Mouse (Mus musculus) lung, embryonic 14.5 days (tissue): ENCODE data around the gene Shprh. TPM values are rescaled to one million over a fixed set of nuclear protein-coding genes. Genes with fewer than 3 reads are reported as not detected.

ENCODE experiments used
- ATAC-seq: fragments of 200-750 bp; cut with Nextera tagmentation; 2 replicates; pipeline ENCODE4 v1.8.0; 2017; ENCODE audit warnings: mild to moderate bottlenecking, moderate TSS enrichment, moderate library complexity; ENCODE audit not compliant: insufficient read depth
- DNase-seq: peaks from one replicate; pipeline ENCODE4 v3.0.0-alpha.2; 2015
- H3K27ac ChIP-seq: fragments of 300-500 bp; sonication (generic); 2 replicates; pipeline ENCODE4 v1.5.1; 2014; ENCODE audit warnings: low read depth, mild to moderate bottlenecking, moderate library complexity
- H3K27me3 ChIP-seq: fragments of 300-500 bp; sonication (generic); 2 replicates; pipeline ENCODE4 v1.6.1; 2014; ENCODE audit warnings: low read length, control low read depth; ENCODE audit not compliant: insufficient read depth
- H3K36me3 ChIP-seq: fragments of 300-500 bp; sonication (generic); 2 replicates; pipeline ENCODE4 v1.6.1; 2014; ENCODE audit warnings: control low read depth; ENCODE audit not compliant: insufficient read depth
- H3K4me1 ChIP-seq: fragments of 300-500 bp; sonication (generic); 2 replicates; pipeline ENCODE4 v1.6.1; 2014; ENCODE audit warnings: antibody characterized with exemption, control low read depth; ENCODE audit not compliant: insufficient read depth
- H3K4me2 ChIP-seq: fragments of 300-500 bp; sonication (generic); 2 replicates; pipeline ENCODE4 v1.6.1; 2014; ENCODE audit warnings: mild to moderate bottlenecking
- H3K4me3 ChIP-seq: fragments of 300-500 bp; sonication (generic); 2 replicates; pipeline ENCODE4 v1.5.1; 2014; ENCODE audit warnings: low read depth, low read length
- H3K9ac ChIP-seq: fragments of 300-500 bp; sonication (generic); 2 replicates; pipeline ENCODE4 v1.6.1; 2014
- H3K9me3 ChIP-seq: fragments of 300-500 bp; sonication (generic); 2 replicates; pipeline ENCODE4 v1.6.1; 2016; ENCODE audit warnings: low read depth, low read length, control low read depth
- CTCF ChIP-seq: IDR thresholded peaks from 2 replicates; pipeline ENCODE4 v1.5.1; 2016; ENCODE audit warnings: antibody characterized with exemption, low read depth
- whole genome bisulfite sequencing: fragments of 180-500 bp; shearing (Covaris S2); extraction: QIAGEN DNeasy Blood & Tissue Kit; methylation state at CpG from one replicate; pipeline ENCODE4 v1.1.7; 2014; 5-methylcytosine and 5-hydroxymethylcytosine counted together
- polyA plus RNA-seq: library from polyadenylated mRNA; unstranded; fragments of >200 nt; fragmentation: Nextera tagmentation; extraction: Ambion mirVana; gene quantifications from 2 replicates; pipeline ENCODE4 v1.2.1, GENCODE M21; 2014

The Shprh gene
- 22.2 and 22.7 TPM in 2 replicates for polyA plus RNA-seq

DNA sequence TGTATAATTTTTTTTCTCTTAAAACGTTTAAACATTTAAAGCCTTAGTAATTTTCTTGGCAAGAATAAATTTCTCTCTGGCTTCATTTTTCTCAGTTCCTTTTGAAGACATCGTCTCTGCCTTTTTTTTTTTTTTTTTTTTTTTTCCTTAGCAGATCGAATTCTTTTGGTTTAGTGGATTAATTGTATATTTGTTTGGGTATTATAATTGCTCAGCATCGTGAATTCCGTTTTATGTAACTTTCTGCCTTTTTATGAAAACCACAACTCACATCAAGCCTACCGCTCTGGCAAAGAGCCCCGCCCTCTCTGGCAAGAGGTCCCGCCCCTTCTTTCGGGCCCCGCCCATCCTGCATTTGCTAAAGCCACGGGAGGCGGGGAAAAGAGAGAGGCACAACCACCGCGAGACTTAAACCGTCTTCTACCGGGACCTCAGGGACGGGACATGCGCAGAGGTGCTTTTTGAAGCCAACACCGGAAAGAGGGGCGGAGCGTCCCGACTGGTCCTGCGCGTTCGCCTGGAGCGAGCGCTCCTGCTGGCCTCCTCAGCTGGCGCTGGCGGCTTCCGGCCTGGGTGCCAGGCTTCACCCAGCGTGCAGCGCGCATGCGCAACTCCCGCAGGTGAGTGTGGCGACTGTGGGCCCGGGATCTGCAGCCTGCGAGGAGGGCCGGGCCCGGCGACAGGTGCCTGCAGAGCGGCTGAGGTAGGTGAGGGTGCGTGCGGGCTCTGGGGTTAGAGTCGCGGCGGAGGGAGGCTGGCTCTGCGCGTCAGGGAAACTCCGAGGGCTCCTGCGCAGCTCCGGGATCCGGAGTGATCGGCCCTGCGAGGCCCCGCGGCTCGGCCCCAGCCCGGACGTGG, at the start of gene Shprh:
Shprh (plus strand) TSS at position 544 of the 858 bp plus-strand sequence.
- H3K9me3 ChIP-seq = no peaks in the 10 kb centered on the region
- H3K27ac ChIP-seq = peak within 1 kb of the TSS; percentile 79
- DNase-seq (peak; percentile 100), ATAC-seq (peak; percentile 100)
- H3K27me3 ChIP-seq = no peaks in the 10 kb centered on the region
- TF ChIP-seq CTCF = peak; percentile 43
- peaks cover 18% of the 10 kb centered on the region for H3K36me3 ChIP-seq
- H3K4me2 ChIP-seq = peak within 1 kb of the TSS; percentile 81
- peaks cover 7% of the 10 kb centered on the region for H3K4me1 ChIP-seq
- H3K9ac ChIP-seq = peak within 1 kb of the TSS; percentile 86
- peak within 1 kb of the TSS; percentile 90 for H3K4me3 ChIP-seq
- 1% methylated on average over 60 of the region's 60 CpGs for WGBS

DNA sequence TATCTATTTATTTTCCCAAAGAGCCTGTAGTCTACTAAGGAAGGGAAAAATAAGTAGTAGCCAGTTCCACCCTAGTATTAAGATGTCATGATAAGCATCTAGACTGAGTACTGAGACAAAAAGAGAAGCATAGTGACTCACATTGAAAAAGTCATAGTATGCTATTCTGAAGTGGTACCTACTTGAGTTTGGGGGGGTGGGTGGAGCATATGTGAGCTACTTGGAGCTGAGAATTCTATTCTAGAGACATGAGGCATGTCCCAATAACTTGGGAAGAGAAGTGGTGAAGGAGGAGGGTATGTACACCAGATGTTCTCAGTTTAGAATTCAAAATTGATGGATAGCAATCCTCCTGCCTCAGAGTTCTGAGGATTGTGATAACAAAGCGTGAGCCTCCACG, 27.4 kb upstream of the Shprh start:
- Histone ChIP-seq H3K27ac (no peak overlapping the region), H3K36me3 (no peaks in the 10 kb centered on the region), H3K4me2 (no peak overlapping the region), H3K27me3 (no peaks in the 10 kb centered on the region), H3K9ac (no peak overlapping the region), H3K9me3 (no peaks in the 10 kb centered on the region), H3K4me3 (no peak overlapping the region), H3K4me1 (no peaks in the 10 kb centered on the region)
- TF ChIP-seq CTCF = no peak
- 62% methylated on average over 2 of the region's 2 CpGs for WGBS
- DNase-seq = no peak
- no peak for ATAC-seq

GRCm38 (mm10) chr10:11145580-11145979, 3.6 kb upstream of the Shprh start:
- H3K27ac ChIP-seq = no peak overlapping the region
- no peaks in the 10 kb centered on the region for H3K9me3 ChIP-seq
- no peaks in the 10 kb centered on the region for H3K27me3 ChIP-seq
- DNase-seq (no peak), ATAC-seq (no peak)
- no peak overlapping the region for H3K9ac ChIP-seq
- H3K36me3 ChIP-seq = no peaks in the 10 kb centered on the region
- no peak for TF ChIP-seq CTCF
- no peak overlapping the region for H3K4me2 ChIP-seq
- H3K4me3 ChIP-seq = no peak overlapping the region
- peaks cover 4% of the 10 kb centered on the region; the same call in 1 of the 2 replicates for H3K4me1 ChIP-seq

GRCm38 (mm10) chr10:11148446-11148845, 781 bp upstream of the Shprh start:
- Histone ChIP-seq H3K4me2 (no peak overlapping the region), H3K4me3 (peak overlapping the region; percentile 90; the same call in 1 of the 2 replicates), H3K9ac (no peak overlapping the region), H3K27me3 (no peaks in the 10 kb centered on the region), H3K9me3 (no peaks in the 10 kb centered on the region), H3K36me3 (peaks cover 18% of the 10 kb centered on the region), H3K4me1 (peaks cover 7% of the 10 kb centered on the region), H3K27ac (no peak overlapping the region)
- no peak for DNase-seq
- TF ChIP-seq CTCF = no peak
- 61% methylated on average over 4 of the region's 4 CpGs for WGBS
- no peak for ATAC-seq

- under 1% methylated on average over 20 of the region's 20 CpGs for WGBS
- Histone ChIP-seq H3K9me3 (no peaks in the 10 kb centered on the region), H3K27ac (peak overlapping the region; percentile 79), H3K4me3 (peak overlapping the region; percentile 90), H3K4me2 (peak overlapping the region; percentile 81), H3K4me1 (peaks cover 7% of the 10 kb centered on the region), H3K9ac (peak overlapping the region; percentile 86), H3K27me3 (no peaks in the 10 kb centered on the region), H3K36me3 (peaks cover 18% of the 10 kb centered on the region)
- DNase-seq = no peak
- no peak for ATAC-seq
- TF ChIP-seq CTCF = no peak
Observed at GRCm38 (mm10) chr10:11149742-11150125, 507 bp downstream of the Shprh start.

- Histone ChIP-seq H3K27me3 (no peaks in the 10 kb centered on the region), H3K36me3 (peaks cover 35% of the 10 kb centered on the region), H3K4me3 (no peak overlapping the region), H3K27ac (no peak overlapping the region), H3K4me1 (peaks cover 7% of the 10 kb centered on the region), H3K9ac (no peak overlapping the region), H3K4me2 (no peak overlapping the region), H3K9me3 (no peaks in the 10 kb centered on the region)
- no peak for DNase-seq
- 85% methylated on average over 14 of the region's 14 CpGs for WGBS
- TF ChIP-seq CTCF = no peak
- no peak for ATAC-seq
Observed at GRCm38 (mm10) chr10:11151644-11152043, 2.4 kb downstream of the Shprh start.

DNA sequence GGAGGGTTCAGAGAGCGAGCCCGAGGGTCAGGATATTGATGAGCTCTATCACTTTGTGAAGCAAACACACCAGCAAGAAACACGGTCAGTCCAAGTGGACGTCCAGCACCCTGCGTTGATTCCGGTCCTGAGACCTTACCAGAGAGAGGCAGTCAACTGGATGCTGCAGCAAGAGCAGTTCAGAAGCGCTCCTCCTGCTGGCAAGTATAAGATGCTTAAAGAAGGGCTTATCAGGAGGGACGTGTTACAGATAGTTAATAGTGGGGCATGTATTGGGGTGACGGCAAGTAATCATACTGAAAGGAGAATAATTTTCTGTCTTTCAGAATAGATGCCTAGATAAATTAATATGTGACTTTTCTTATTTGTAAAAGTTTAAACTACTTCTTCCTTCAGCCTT, 7.8 kb downstream of the Shprh start:
- Histone ChIP-seq H3K9ac (no peak overlapping the region), H3K36me3 (peaks cover 64% of the 10 kb centered on the region), H3K4me1 (no peaks in the 10 kb centered on the region), H3K4me3 (no peak overlapping the region), H3K9me3 (no peaks in the 10 kb centered on the region), H3K27ac (no peak overlapping the region), H3K4me2 (no peak overlapping the region), H3K27me3 (no peaks in the 10 kb centered on the region)
- ATAC-seq = no peak
- WGBS = 84% methylated on average over 9 of the region's 9 CpGs
- TF ChIP-seq CTCF = no peak
- DNase-seq = no peak
